Mouse (Mus musculus): ENCODE measurements at regions not wholly inside any gene's neighbourhood (a gene's known extent, or its start where the extent isn't known, plus 50 kb on each side); places are given as distances from the start of the nearest gene placed in this dataset.

DNA sequence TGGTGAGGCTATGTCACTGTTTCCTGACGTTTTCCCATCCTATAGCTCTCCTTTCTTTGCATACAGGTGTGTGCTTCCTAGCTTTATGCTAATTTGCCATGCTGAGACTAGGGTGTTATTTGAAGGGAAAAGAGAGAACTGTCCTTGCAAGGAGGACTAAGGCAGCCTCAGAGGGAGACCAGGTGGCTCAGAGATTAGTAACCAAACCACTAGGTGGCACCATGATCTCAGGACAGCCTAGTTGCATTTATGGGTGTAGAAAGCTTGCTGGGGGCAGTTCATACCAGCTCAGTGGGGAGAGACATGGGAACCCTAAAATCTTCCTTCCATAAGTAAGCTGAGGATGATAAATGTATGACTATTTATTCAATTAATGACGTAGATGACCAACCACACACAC, 68.9 kb upstream of the Dnajc19 start:
- TF ChIP-seq MYOG (IDR thresholded peaks at IDR 0.05; ENCODE audit: control insufficient read depth, extremely low read depth, insufficient read length): no peak

GRCm38 (mm10) chr3:34143652-34144051, 62.5 kb upstream of the Dnajc19 start:
- Histone ChIP-seq H3K4me3 (ENCODE audit: insufficient read depth, poor library complexity, severe bottlenecking) (no peak overlapping the region), H3K79me2 (ENCODE audit: control insufficient read depth, insufficient read depth) (no peaks in the 10 kb centered on the region), H3K27me3 (ENCODE audit: control insufficient read depth, insufficient read depth, insufficient read length) (no peaks in the 10 kb centered on the region), H3K79me3 (ENCODE audit: low read depth) (no peaks in the 10 kb centered on the region), H3K36me3 (ENCODE audit: control insufficient read depth, insufficient read depth) (no peaks in the 10 kb centered on the region), H3ac (ENCODE audit: control insufficient read depth, insufficient read length, low read depth) (no peak overlapping the region)
- TF ChIP-seq MAX (IDR thresholded peaks at IDR 0.05) (no peak), MYOG (IDR thresholded peaks at IDR 0.05; ENCODE audit: control insufficient read depth, extremely low read depth, insufficient read length) (no peak), USF1 (IDR thresholded peaks at IDR 0.05; ENCODE audit: low read depth) (no peak), FOSL1 (IDR thresholded peaks at IDR 0.05; ENCODE audit: insufficient read depth, low read length, poor library complexity, severe bottlenecking) (no peak), CEBPB (IDR thresholded peaks at IDR 0.05; ENCODE audit: low read depth) (no peak), MYOD1 (IDR thresholded peaks at IDR 0.05; ENCODE audit: control insufficient read depth, insufficient read length, low read depth) (no peak), CTCF (IDR thresholded peaks at IDR 0.05; ENCODE audit: control insufficient read depth, insufficient read depth, insufficient read length) (no peak)

More for the DNA sequence above, 68.9 kb upstream of the Dnajc19 start:
- Histone ChIP-seq H3K79me2 (ENCODE audit: control insufficient read depth, insufficient read depth) (no peaks in the 10 kb centered on the region), H3K4me3 (ENCODE audit: insufficient read depth, poor library complexity, severe bottlenecking) (no peak overlapping the region), H3K79me3 (ENCODE audit: low read depth) (no peaks in the 10 kb centered on the region), H3K36me3 (ENCODE audit: control insufficient read depth, insufficient read depth) (no peaks in the 10 kb centered on the region), H3ac (ENCODE audit: control insufficient read depth, insufficient read length, low read depth) (no peak overlapping the region), H3K27me3 (ENCODE audit: control insufficient read depth, insufficient read depth, insufficient read length) (no peaks in the 10 kb centered on the region)

DNA sequence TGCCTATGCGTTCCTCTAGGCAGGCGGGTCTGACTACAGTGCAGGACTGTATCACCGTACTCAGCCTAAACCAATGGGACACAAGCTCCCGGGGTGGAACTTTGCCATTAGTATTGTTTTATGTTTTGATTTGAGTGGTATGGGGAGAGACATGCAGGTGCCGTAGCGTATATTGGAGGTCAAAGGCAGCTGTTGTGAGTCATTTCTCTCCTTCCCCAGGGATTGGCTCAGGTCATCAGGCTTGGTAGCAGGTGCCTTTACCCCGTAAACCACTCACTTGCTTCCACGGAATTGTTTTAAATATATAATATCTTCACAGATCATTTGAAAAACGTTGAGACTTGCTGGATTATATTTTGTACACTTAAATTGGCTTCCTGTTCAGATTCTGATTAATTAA, 58.1 kb upstream of the Dnajc19 start:
- Histone ChIP-seq H3K4me3 (ENCODE audit: insufficient read depth, poor library complexity, severe bottlenecking) (no peak overlapping the region), H3ac (ENCODE audit: control insufficient read depth, insufficient read length, low read depth) (no peak overlapping the region), H3K79me2 (ENCODE audit: control insufficient read depth, insufficient read depth) (no peaks in the 10 kb centered on the region), H3K79me3 (ENCODE audit: low read depth) (no peaks in the 10 kb centered on the region), H3K27me3 (ENCODE audit: control insufficient read depth, insufficient read depth, insufficient read length) (no peaks in the 10 kb centered on the region), H3K36me3 (ENCODE audit: control insufficient read depth, insufficient read depth) (no peaks in the 10 kb centered on the region)
- TF ChIP-seq MYOD1 (IDR thresholded peaks at IDR 0.05; ENCODE audit: control insufficient read depth, insufficient read length, low read depth) (no peak), MAX (IDR thresholded peaks at IDR 0.05) (no peak), CEBPB (IDR thresholded peaks at IDR 0.05; ENCODE audit: low read depth) (no peak), FOSL1 (IDR thresholded peaks at IDR 0.05; ENCODE audit: insufficient read depth, low read length, poor library complexity, severe bottlenecking) (no peak), CTCF (IDR thresholded peaks at IDR 0.05; ENCODE audit: control insufficient read depth, insufficient read depth, insufficient read length) (no peak), MYOG (IDR thresholded peaks at IDR 0.05; ENCODE audit: control insufficient read depth, extremely low read depth, insufficient read length) (no peak), USF1 (IDR thresholded peaks at IDR 0.05; ENCODE audit: low read depth) (no peak)

DNA sequence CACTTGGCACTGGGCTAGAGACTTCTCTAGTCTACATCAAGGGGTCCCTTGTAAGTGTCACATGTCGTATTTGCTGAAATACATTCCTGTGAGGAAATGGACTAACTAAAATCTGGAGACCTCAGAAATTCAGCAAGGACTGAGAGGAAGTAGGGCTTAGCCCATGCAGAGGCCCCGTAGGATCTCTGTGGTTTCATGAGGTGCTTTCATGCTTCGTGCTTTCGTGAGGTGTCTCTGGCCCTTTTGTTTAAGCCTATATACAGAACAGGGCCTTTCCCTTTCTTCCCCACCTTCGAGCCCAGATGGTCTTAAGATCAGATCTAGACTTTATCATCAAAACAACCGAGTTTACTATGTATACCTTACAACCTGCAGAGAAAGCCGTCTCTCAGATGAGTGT, 56.9 kb upstream of the Dnajc19 start:
- TF ChIP-seq USF1 (IDR thresholded peaks at IDR 0.05; ENCODE audit: low read depth): no peak
- no peak for TF ChIP-seq CTCF (IDR thresholded peaks at IDR 0.05; ENCODE audit: control insufficient read depth, insufficient read depth, insufficient read length)
- TF ChIP-seq CEBPB (IDR thresholded peaks at IDR 0.05; ENCODE audit: low read depth): no peak
- no peak for TF ChIP-seq MYOG (IDR thresholded peaks at IDR 0.05; ENCODE audit: control insufficient read depth, extremely low read depth, insufficient read length)
- no peak for TF ChIP-seq MAX (IDR thresholded peaks at IDR 0.05)
- TF ChIP-seq FOSL1 (IDR thresholded peaks at IDR 0.05; ENCODE audit: insufficient read depth, low read length, poor library complexity, severe bottlenecking): no peak
- no peak for TF ChIP-seq MYOD1 (IDR thresholded peaks at IDR 0.05; ENCODE audit: control insufficient read depth, insufficient read length, low read depth)
- Histone ChIP-seq H3K36me3 (ENCODE audit: control insufficient read depth, insufficient read depth) (no peaks in the 10 kb centered on the region), H3ac (ENCODE audit: control insufficient read depth, insufficient read length, low read depth) (no peak overlapping the region)

GRCm38 (mm10) chr3:34136385-34136784, 55.3 kb upstream of the Dnajc19 start:
- H3ac ChIP-seq (ENCODE audit: control insufficient read depth, insufficient read length, low read depth): no peak overlapping the region
- no peak overlapping the region for H3K4me3 ChIP-seq (ENCODE audit: insufficient read depth, poor library complexity, severe bottlenecking)
- TF ChIP-seq CEBPB (IDR thresholded peaks at IDR 0.05; ENCODE audit: low read depth): no peak
- TF ChIP-seq MAX (IDR thresholded peaks at IDR 0.05): no peak
- no peaks in the 10 kb centered on the region for H3K79me3 ChIP-seq (ENCODE audit: low read depth)
- no peaks in the 10 kb centered on the region for H3K79me2 ChIP-seq (ENCODE audit: control insufficient read depth, insufficient read depth)
- no peaks in the 10 kb centered on the region for H3K36me3 ChIP-seq (ENCODE audit: control insufficient read depth, insufficient read depth)
- H3K27me3 ChIP-seq (ENCODE audit: control insufficient read depth, insufficient read depth, insufficient read length): no peaks in the 10 kb centered on the region

More for the DNA sequence above, 56.9 kb upstream of the Dnajc19 start:
- Histone ChIP-seq H3K79me3 (ENCODE audit: low read depth) (no peaks in the 10 kb centered on the region), H3K79me2 (ENCODE audit: control insufficient read depth, insufficient read depth) (no peaks in the 10 kb centered on the region), H3K4me3 (ENCODE audit: insufficient read depth, poor library complexity, severe bottlenecking) (no peak overlapping the region), H3K27me3 (ENCODE audit: control insufficient read depth, insufficient read depth, insufficient read length) (no peaks in the 10 kb centered on the region)
